Mouse (Mus musculus): ENCODE results near the gene Galntl6.
"Not testable (repeated sequence)": the region's sequence is repeated elsewhere in the genome, so short reads cannot be mapped to it uniquely, and the experiment has no call there.

Galntl6 gene

GRCm38 (mm10) chr8:58604751-58605150 is 307.7 kb downstream of the Galntl6 start:
- DNase-seq (ENCODE audit: low spot score) = no peak

- no peak for DNase-seq (ENCODE audit: low spot score)
Observed at GRCm38 (mm10) chr8:58597834-58598233, 314.6 kb downstream of the Galntl6 start.

- DNase-seq (ENCODE audit: low spot score) = no peak
Observed at GRCm38 (mm10) chr8:58575346-58575745, 337.1 kb downstream of the Galntl6 start.

GRCm38 (mm10) chr8:58568086-58568485 is 344.4 kb downstream of the Galntl6 start:
- DNase-seq (ENCODE audit: low spot score) = no peak

- no peak for DNase-seq (ENCODE audit: low spot score)
Observed at GRCm38 (mm10) chr8:58566115-58566514, 346.3 kb downstream of the Galntl6 start.

GRCm38 (mm10) chr8:58535781-58536180 is 376.7 kb downstream of the Galntl6 start:
- DNase-seq (ENCODE audit: low spot score) = no peak

- no peak for DNase-seq (ENCODE audit: low spot score)
Observed at GRCm38 (mm10) chr8:58534631-58535030, 377.8 kb downstream of the Galntl6 start.

- no peak for DNase-seq (ENCODE audit: low spot score)
Observed at GRCm38 (mm10) chr8:58523443-58523842, 389.0 kb downstream of the Galntl6 start.

GRCm38 (mm10) chr8:58521932-58522331 is 390.5 kb downstream of the Galntl6 start:
- no peak for DNase-seq (ENCODE audit: low spot score)

- DNase-seq (ENCODE audit: low spot score) = no peak
Observed at GRCm38 (mm10) chr8:58510516-58510915, 401.9 kb downstream of the Galntl6 start.

GRCm38 (mm10) chr8:58509051-58509450 is 403.4 kb downstream of the Galntl6 start:
- DNase-seq (ENCODE audit: low spot score) = no peak

- DNase-seq (ENCODE audit: low spot score) = no peak
Observed at GRCm38 (mm10) chr8:58487099-58487498, 425.3 kb downstream of the Galntl6 start.

- not testable (repeated sequence) for DNase-seq (ENCODE audit: low spot score)
Observed at GRCm38 (mm10) chr8:58463342-58463741, 449.1 kb downstream of the Galntl6 start.

GRCm38 (mm10) chr8:58442696-58443095 is 469.7 kb downstream of the Galntl6 start:
- no peak for DNase-seq (ENCODE audit: low spot score)

- no peak for DNase-seq (ENCODE audit: low spot score)
Observed at GRCm38 (mm10) chr8:58418481-58418880, 494.0 kb downstream of the Galntl6 start.

GRCm38 (mm10) chr8:58417551-58417950 is 494.9 kb downstream of the Galntl6 start:
- no peak for DNase-seq (ENCODE audit: low spot score)

GRCm38 (mm10) chr8:58396500-58396899 is 515.9 kb downstream of the Galntl6 start:
- DNase-seq (ENCODE audit: low spot score) = no peak

- no peak for DNase-seq (ENCODE audit: low spot score)
Observed at GRCm38 (mm10) chr8:58395879-58396278, 516.6 kb downstream of the Galntl6 start.

- no peak for DNase-seq (ENCODE audit: low spot score)
Observed at GRCm38 (mm10) chr8:58372389-58372788, 540.1 kb downstream of the Galntl6 start.

GRCm38 (mm10) chr8:58371979-58372378 is 540.5 kb downstream of the Galntl6 start:
- no peak for DNase-seq (ENCODE audit: low spot score)

GRCm38 (mm10) chr8:58331151-58331550 is 581.3 kb downstream of the Galntl6 start:
- no peak for DNase-seq (ENCODE audit: low spot score)

GRCm38 (mm10) chr8:58313482-58313881 is 599.0 kb downstream of the Galntl6 start:
- no peak for DNase-seq (ENCODE audit: low spot score)

- no peak for DNase-seq (ENCODE audit: low spot score)
Observed at GRCm38 (mm10) chr8:58291487-58291886, 621.0 kb downstream of the Galntl6 start.

- DNase-seq (ENCODE audit: low spot score) = no peak
Observed at GRCm38 (mm10) chr8:58290080-58290479, 622.4 kb downstream of the Galntl6 start.

GRCm38 (mm10) chr8:58265485-58265884 is 647.0 kb downstream of the Galntl6 start:
- no peak for DNase-seq (ENCODE audit: low spot score)

All from testis, postnatal 10 days (tissue).